Mouse (Mus musculus) hematopoietic stem cell, adult 5-6 weeks (primary cell): ENCODE results near the gene Ccdc74a. TPM values are rescaled to one million over a fixed set of nuclear protein-coding genes. Genes with fewer than 3 reads are reported as not detected.
"Not testable (repeated sequence)": the region's sequence is repeated elsewhere in the genome, so short reads cannot be mapped to it uniquely, and the experiment has no call there.

ENCODE experiments used
- ATAC-seq, 2 experiments: fragments of 125-278 bp in 1 of 2; replicated peaks in 1 of 2; 2 replicates each; pipeline ENCODE4 v1.8.0; 2016 to 2017; ENCODE audit warnings: inconsistent platforms in 2 of 2, mild to moderate bottlenecking in 2 of 2, moderate number of reproducible peaks in 2 of 2, low read depth in 1 of 2, moderate TSS enrichment in 1 of 2; ENCODE audit not compliant: low FRiP score in 2 of 2, poor library complexity in 2 of 2, severe bottlenecking in 2 of 2, insufficient read depth in 1 of 2, low TSS enrichment in 1 of 2
- total RNA-seq: library from RNA; stranded (forward); fragments of 172-1452, 232-1000 nt; gene quantifications from 2 replicates; pipeline ENCODE4 v1.2.3, GENCODE M21; 2017

The Ccdc74a gene
- not detected in 2 replicates for total RNA-seq

GRCm38 (mm10) chr16:17646310-17647114 lies at the start of gene Ccdc74a:
Gene Ccdc74a, plus strand, starts transcription at chr16:17646470.
- peak; percentile 69 to 72 for ATAC-seq

GRCm38 (mm10) chr16:17600944-17601562 lies 45.2 kb upstream of the Ccdc74a start:
- ATAC-seq, result no peak

GRCm38 (mm10) chr16:17604941-17605340 lies 41.3 kb upstream of the Ccdc74a start:
- no peak for ATAC-seq

- no peak for ATAC-seq
Observed at GRCm38 (mm10) chr16:17605684-17606083, 40.6 kb upstream of the Ccdc74a start.

GRCm38 (mm10) chr16:17611383-17611782 lies 34.9 kb upstream of the Ccdc74a start:
- ATAC-seq, result no peak

- not testable (repeated sequence) for ATAC-seq
Observed at GRCm38 (mm10) chr16:17614740-17615139, 31.5 kb upstream of the Ccdc74a start.

- ATAC-seq, result no peak
Observed at GRCm38 (mm10) chr16:17616212-17616611, 30.1 kb upstream of the Ccdc74a start.

GRCm38 (mm10) chr16:17617922-17618565 lies 28.2 kb upstream of the Ccdc74a start:
- ATAC-seq, result peak; percentile 86

- ATAC-seq, result peak; percentile 60 to 86
Observed at GRCm38 (mm10) chr16:17619198-17620105, 26.8 kb upstream of the Ccdc74a start, which contains the start of gene Smpd4. Gene Smpd4, plus strand, starts transcription at chr16:17619354.

- no peak for ATAC-seq
Observed at GRCm38 (mm10) chr16:17621936-17622335, 24.3 kb upstream of the Ccdc74a start.

- peak; percentile 60 to 76 for ATAC-seq
Observed at GRCm38 (mm10) chr16:17625488-17626268, 20.6 kb upstream of the Ccdc74a start.

GRCm38 (mm10) chr16:17626269-17626555 lies 20.1 kb upstream of the Ccdc74a start:
- ATAC-seq, result no peak

GRCm38 (mm10) chr16:17632580-17632979 lies 13.7 kb upstream of the Ccdc74a start:
- no peak for ATAC-seq

GRCm38 (mm10) chr16:17633481-17634181 lies 12.6 kb upstream of the Ccdc74a start:
- no peak for ATAC-seq

GRCm38 (mm10) chr16:17636904-17637303 lies 9.4 kb upstream of the Ccdc74a start:
- no peak for ATAC-seq

GRCm38 (mm10) chr16:17637610-17638009 lies 8.7 kb upstream of the Ccdc74a start:
- no peak for ATAC-seq
